Mouse (Mus musculus) embryonic facial prominence, embryonic 11.5 days (tissue): Measurements from ENCODE around the gene Olfr44. TPM values are rescaled to one million over a fixed set of nuclear protein-coding genes. Genes with fewer than 3 reads are reported as not detected.

ENCODE experiments used
- ATAC-seq: fragments of 200-750 bp; cut with Nextera tagmentation; replicated peaks from 2 replicates; pipeline ENCODE4 v1.8.0; 2017; ENCODE audit warnings: low read depth; ENCODE audit not compliant: insufficient number of reproducible peaks, low FRiP score, low TSS enrichment
- DNase-seq: peaks from one replicate; pipeline ENCODE4 v3.0.0-alpha.2; 2015; ENCODE audit warnings: low spot score
- H3K27ac ChIP-seq: fragments of 300-500 bp; sonication (generic); replicated peaks from 2 replicates; pipeline ENCODE4 v1.5.1; 2014; ENCODE audit warnings: mild to moderate bottlenecking, low read depth, low read length, control low read depth
- H3K27me3 ChIP-seq: fragments of 300-500 bp; sonication (generic); 2 replicates; pipeline ENCODE4 v1.6.1; 2014; ENCODE audit warnings: mild to moderate bottlenecking, low read length, moderate library complexity, mixed read lengths; ENCODE audit not compliant: control insufficient read depth, insufficient read depth
- H3K36me3 ChIP-seq: fragments of 300-500 bp; sonication (generic); replicated peaks from 2 replicates; pipeline ENCODE4 v1.6.1; 2014; ENCODE audit warnings: low read depth, mild to moderate bottlenecking, low read length, moderate library complexity, mixed read lengths; ENCODE audit not compliant: control insufficient read depth, insufficient read depth
- H3K4me1 ChIP-seq: fragments of 300-500 bp; sonication (generic); 2 replicates; pipeline ENCODE4 v1.6.1; 2014; ENCODE audit warnings: low read length, mixed read lengths; ENCODE audit not compliant: control insufficient read depth, insufficient read depth
- H3K4me2 ChIP-seq: fragments of 300-500 bp; sonication (generic); 2 replicates; pipeline ENCODE4 v1.6.1; 2014; ENCODE audit warnings: low read depth, mild to moderate bottlenecking, control low read depth, low read length, moderate library complexity
- H3K4me3 ChIP-seq: fragments of 300-500 bp; sonication (generic); 2 replicates; pipeline ENCODE4 v1.5.1; 2014; ENCODE audit warnings: low read depth, low read length, control low read depth
- H3K9ac ChIP-seq: fragments of 300-500 bp; sonication (generic); replicated peaks from 2 replicates; pipeline ENCODE4 v1.6.1; 2014; ENCODE audit warnings: mild to moderate bottlenecking, control low read depth, low read length
- H3K9me3 ChIP-seq: fragments of 300-500 bp; sonication (generic); replicated peaks from 2 replicates; pipeline ENCODE4 v1.6.1; 2016; ENCODE audit warnings: mild to moderate bottlenecking, low read length, inconsistent platforms, mixed read lengths; ENCODE audit not compliant: control insufficient read depth
- WGBS: fragments of 180-500 bp; shearing (Covaris S2); extraction: QIAGEN DNeasy Blood & Tissue Kit; methylation state at CpG from one replicate; pipeline ENCODE4 v1.1.7; 2014; 5-methylcytosine and 5-hydroxymethylcytosine counted together
- polyA plus RNA-seq: library from polyadenylated mRNA; unstranded; fragments of >200 nt; fragmentation: Nextera tagmentation; extraction: Ambion mirVana; gene quantifications from 2 replicates; pipeline ENCODE4 v1.2.1, GENCODE M21; 2014

The Olfr44 gene
- polyA plus RNA-seq = not detected in 2 replicates

- no peak for ATAC-seq
- no peaks in the 10 kb centered on the region for H3K4me1 ChIP-seq
- WGBS = 86% methylated on average over 2 of the region's 2 CpGs
- H3K4me3 ChIP-seq = no peak within 1 kb of the TSS
- no peak within 1 kb of the TSS for H3K4me2 ChIP-seq
- no peaks in the 10 kb centered on the region for H3K27me3 ChIP-seq
- no peak within 1 kb of the TSS for H3K9ac ChIP-seq
- H3K27ac ChIP-seq = no peak within 1 kb of the TSS
- no peaks in the 10 kb centered on the region for H3K9me3 ChIP-seq
- no peaks in the 10 kb centered on the region for H3K36me3 ChIP-seq
- DNase-seq = no peak
Observed at GRCm38 (mm10) chr9:39493895-39494294, at the start of gene Olfr44. Gene Olfr44, minus strand, starts transcription at chr9:39493995.

- 64% methylated on average over 1 of the region's 1 CpGs for WGBS
- no peak overlapping the region for H3K9ac ChIP-seq
- no peak overlapping the region for H3K4me3 ChIP-seq
- DNase-seq (peak; percentile 7), ATAC-seq (no peak)
- no peaks in the 10 kb centered on the region for H3K36me3 ChIP-seq
- no peaks in the 10 kb centered on the region for H3K27me3 ChIP-seq
- no peaks in the 10 kb centered on the region for H3K4me1 ChIP-seq
- no peak overlapping the region for H3K4me2 ChIP-seq
- no peaks in the 10 kb centered on the region for H3K9me3 ChIP-seq
- H3K27ac ChIP-seq = no peak overlapping the region
Observed at GRCm38 (mm10) chr9:39523616-39524285, 30.0 kb upstream of the Olfr44 start.

GRCm38 (mm10) chr9:39518595-39518994 is 24.8 kb upstream of the Olfr44 start:
- no peaks in the 10 kb centered on the region for H3K9me3 ChIP-seq
- no peaks in the 10 kb centered on the region for H3K27me3 ChIP-seq
- no peaks in the 10 kb centered on the region for H3K36me3 ChIP-seq
- H3K4me2 ChIP-seq = no peak overlapping the region
- H3K9ac ChIP-seq = no peak overlapping the region
- ATAC-seq = no peak
- DNase-seq = peak; percentile 51
- H3K4me3 ChIP-seq = no peak overlapping the region
- no peak overlapping the region for H3K27ac ChIP-seq
- no peaks in the 10 kb centered on the region for H3K4me1 ChIP-seq

GRCm38 (mm10) chr9:39515531-39515930 is 21.7 kb upstream of the Olfr44 start, which contains the start of gene Olfr957:
Gene Olfr957, minus strand, starts transcription at chr9:39515809.
- ATAC-seq (no peak), DNase-seq (peak; percentile 22)
- no peak within 1 kb of the TSS for H3K4me3 ChIP-seq
- no peak within 1 kb of the TSS for H3K27ac ChIP-seq
- H3K9me3 ChIP-seq = no peaks in the 10 kb centered on the region
- H3K27me3 ChIP-seq = no peaks in the 10 kb centered on the region
- no peak within 1 kb of the TSS for H3K4me2 ChIP-seq
- no peaks in the 10 kb centered on the region for H3K36me3 ChIP-seq
- no peaks in the 10 kb centered on the region for H3K4me1 ChIP-seq
- H3K9ac ChIP-seq = no peak within 1 kb of the TSS
- 61% methylated on average over 3 of the region's 3 CpGs for WGBS

- H3K27me3 ChIP-seq = no peaks in the 10 kb centered on the region
- H3K9ac ChIP-seq = no peak overlapping the region
- H3K9me3 ChIP-seq = no peaks in the 10 kb centered on the region
- H3K27ac ChIP-seq = no peak overlapping the region
- H3K4me1 ChIP-seq = no peaks in the 10 kb centered on the region
- no peaks in the 10 kb centered on the region for H3K36me3 ChIP-seq
- no peak for ATAC-seq
- H3K4me3 ChIP-seq = no peak overlapping the region
- no peak overlapping the region for H3K4me2 ChIP-seq
- DNase-seq = no peak
- WGBS = 79% methylated on average over 9 of the region's 9 CpGs
Observed at GRCm38 (mm10) chr9:39509412-39509811, 15.6 kb upstream of the Olfr44 start.

GRCm38 (mm10) chr9:39508998-39509397 is 15.2 kb upstream of the Olfr44 start:
- H3K4me2 ChIP-seq = no peak overlapping the region
- H3K27me3 ChIP-seq = no peaks in the 10 kb centered on the region
- no peak for ATAC-seq
- H3K36me3 ChIP-seq = no peaks in the 10 kb centered on the region
- H3K4me3 ChIP-seq = no peak overlapping the region
- H3K9ac ChIP-seq = no peak overlapping the region
- no peaks in the 10 kb centered on the region for H3K4me1 ChIP-seq
- H3K9me3 ChIP-seq = no peaks in the 10 kb centered on the region
- peak; percentile 80 for DNase-seq
- H3K27ac ChIP-seq = no peak overlapping the region
- 14% methylated on average over 6 of the region's 6 CpGs for WGBS

- WGBS = 62% methylated on average over 1 of the region's 1 CpGs
- no peak for DNase-seq
- Histone ChIP-seq H3K36me3 (no peaks in the 10 kb centered on the region), H3K27me3 (no peaks in the 10 kb centered on the region), H3K4me3 (no peak within 1 kb of the TSS), H3K9me3 (no peaks in the 10 kb centered on the region), H3K9ac (no peak within 1 kb of the TSS), H3K27ac (no peak within 1 kb of the TSS), H3K4me2 (no peak within 1 kb of the TSS), H3K4me1 (no peaks in the 10 kb centered on the region)
- ATAC-seq = no peak
Observed at GRCm38 (mm10) chr9:39471844-39472243, 22.0 kb downstream of the Olfr44 start, which contains the start of gene Olfr955. Gene Olfr955, minus strand, starts transcription at chr9:39471944.

- no peaks in the 10 kb centered on the region for H3K9me3 ChIP-seq
- H3K27me3 ChIP-seq = no peaks in the 10 kb centered on the region
- ATAC-seq (no peak), DNase-seq (no peak)
- H3K4me2 ChIP-seq = no peak within 1 kb of the TSS
- no peak within 1 kb of the TSS for H3K27ac ChIP-seq
- no peak within 1 kb of the TSS for H3K9ac ChIP-seq
- no peaks in the 10 kb centered on the region for H3K36me3 ChIP-seq
- H3K4me1 ChIP-seq = no peaks in the 10 kb centered on the region
- no peak within 1 kb of the TSS for H3K4me3 ChIP-seq
- WGBS = 82% methylated on average over 6 of the region's 6 CpGs
Observed at GRCm38 (mm10) chr9:39456401-39456800, 37.4 kb downstream of the Olfr44 start, which contains the start of gene Olfr954. Gene Olfr954, plus strand, starts transcription at chr9:39456701.
